Mouse (Mus musculus) lung, embryonic 16.5 days (tissue): ENCODE data around the gene Mprip. TPM values are rescaled to one million over a fixed set of nuclear protein-coding genes. Genes with fewer than 3 reads are reported as not detected.
"Not testable (repeated sequence)": the region's sequence is repeated elsewhere in the genome, so short reads cannot be mapped to it uniquely, and the experiment has no call there.

Experiments used
- ATAC-seq: fragments of 200-750 bp; cut with Nextera tagmentation; 2 replicates; pipeline ENCODE4 v1.8.0; 2017; ENCODE audit warnings: low read depth, mild to moderate bottlenecking, moderate library complexity
- H3K27ac ChIP-seq: fragments of 300-500 bp; sonication (generic); 2 replicates; pipeline ENCODE4 v1.5.1; 2014; ENCODE audit warnings: mild to moderate bottlenecking, control low read depth, low read length
- H3K27me3 ChIP-seq: fragments of 300-500 bp; sonication (generic); 2 replicates; pipeline ENCODE4 v1.6.1; 2014; ENCODE audit warnings: low read depth, low read length, mixed read lengths; ENCODE audit not compliant: control insufficient read depth, insufficient read depth
- H3K36me3 ChIP-seq: fragments of 300-500 bp; sonication (generic); 2 replicates; pipeline ENCODE4 v1.6.1; 2014; ENCODE audit warnings: low read length; ENCODE audit not compliant: control insufficient read depth, insufficient read depth
- H3K4me1 ChIP-seq: fragments of 300-500 bp; sonication (generic); replicated peaks from 2 replicates; pipeline ENCODE4 v1.6.1; 2014; ENCODE audit warnings: low read length, mixed read lengths; ENCODE audit not compliant: control insufficient read depth, insufficient read depth
- H3K4me2 ChIP-seq: fragments of 300-500 bp; sonication (generic); 2 replicates; pipeline ENCODE4 v1.6.1; 2014; ENCODE audit warnings: low read depth, low read length, control low read depth
- H3K4me3 ChIP-seq: fragments of 300-500 bp; sonication (generic); 2 replicates; pipeline ENCODE4 v1.5.1; 2014; ENCODE audit warnings: mild to moderate bottlenecking, low read length, control low read depth
- H3K9ac ChIP-seq: fragments of 300-500 bp; sonication (generic); 2 replicates; pipeline ENCODE4 v1.6.1; 2014; ENCODE audit warnings: low read length, control low read depth
- H3K9me3 ChIP-seq: fragments of 300-500 bp; sonication (generic); 2 replicates; pipeline ENCODE4 v1.6.1; 2016; ENCODE audit warnings: low read length; ENCODE audit not compliant: control insufficient read depth
- WGBS: fragments of 180-500 bp; shearing (Covaris S2); extraction: QIAGEN DNeasy Blood & Tissue Kit; methylation state at CpG from one replicate; pipeline ENCODE4 v1.1.7; 2014; 5-methylcytosine and 5-hydroxymethylcytosine counted together
- polyA plus RNA-seq: library from polyadenylated mRNA; unstranded; fragments of >200 nt; fragmentation: Nextera tagmentation; extraction: Ambion mirVana; gene quantifications from 2 replicates; pipeline ENCODE4 v1.2.1, GENCODE M21; 2015

The Mprip gene
- polyA plus RNA-seq, 1 experiment from 2014 or later, result 52.9 TPM

- Histone ChIP-seq H3K4me2 (no peak overlapping the region), H3K4me1 (peaks cover 51% of the 10 kb centered on the region), H3K36me3 (no peaks in the 10 kb centered on the region), H3K27ac (no peak overlapping the region), H3K4me3 (no peak overlapping the region), H3K9me3 (no peaks in the 10 kb centered on the region), H3K9ac (no peak overlapping the region), H3K27me3 (no peaks in the 10 kb centered on the region)
- 67% methylated on average over 4 of the region's 4 CpGs for WGBS
- no peak for ATAC-seq
Measured at GRCm38 (mm10) chr11:59717801-59718291, 56.7 kb downstream of the Mprip start.

GRCm38 (mm10) chr11:59719185-59719584 is 58.1 kb downstream of the Mprip start:
- Histone ChIP-seq H3K4me1 (peaks cover 42% of the 10 kb centered on the region), H3K9me3 (no peaks in the 10 kb centered on the region), H3K27me3 (no peaks in the 10 kb centered on the region), H3K9ac (no peak overlapping the region), H3K4me3 (no peak overlapping the region), H3K27ac (peak overlapping the region; percentile 56), H3K36me3 (no peaks in the 10 kb centered on the region), H3K4me2 (no peak overlapping the region)
- peak; percentile 39; the same call in 1 of the 2 replicates for ATAC-seq
- WGBS, result 44% methylated on average over 5 of the region's 5 CpGs

- no peak overlapping the region for H3K4me3 ChIP-seq
- 0 out of 2 replicates have a peak, but pooled peaks have one; percentile 18 for ATAC-seq
- H3K36me3 ChIP-seq, result no peaks in the 10 kb centered on the region
- no peak overlapping the region for H3K27ac ChIP-seq
- H3K9ac ChIP-seq, result no peak overlapping the region
- WGBS, result 17% methylated on average over 2 of the region's 2 CpGs
- H3K4me2 ChIP-seq, result no peak overlapping the region
- peaks cover 31% of the 10 kb centered on the region for H3K4me1 ChIP-seq
- no peaks in the 10 kb centered on the region for H3K27me3 ChIP-seq
- H3K9me3 ChIP-seq, result no peaks in the 10 kb centered on the region
Measured at GRCm38 (mm10) chr11:59721385-59721784, 60.3 kb downstream of the Mprip start.

- ATAC-seq, result no peak
- Histone ChIP-seq H3K4me2 (no peak overlapping the region), H3K27ac (no peak overlapping the region), H3K36me3 (peaks cover 10% of the 10 kb centered on the region), H3K4me3 (no peak overlapping the region), H3K4me1 (peaks cover 7% of the 10 kb centered on the region), H3K9me3 (no peaks in the 10 kb centered on the region), H3K9ac (no peak overlapping the region), H3K27me3 (no peaks in the 10 kb centered on the region)
- WGBS, result 66% methylated on average over 3 of the region's 3 CpGs
Measured at GRCm38 (mm10) chr11:59727204-59727603, 66.1 kb downstream of the Mprip start.

- peaks cover 18% of the 10 kb centered on the region for H3K4me1 ChIP-seq
- no peak overlapping the region for H3K9ac ChIP-seq
- no peak for ATAC-seq
- H3K4me2 ChIP-seq, result no peak overlapping the region
- H3K9me3 ChIP-seq, result no peaks in the 10 kb centered on the region
- H3K36me3 ChIP-seq, result peaks cover 21% of the 10 kb centered on the region
- no peak overlapping the region for H3K4me3 ChIP-seq
- H3K27ac ChIP-seq, result peak overlapping the region; percentile 93
- 83% methylated on average over 3 of the region's 3 CpGs for WGBS
- no peaks in the 10 kb centered on the region for H3K27me3 ChIP-seq
Measured at GRCm38 (mm10) chr11:59731821-59732220, 70.7 kb downstream of the Mprip start.

- ATAC-seq, result peak; percentile 96
- H3K9me3 ChIP-seq, result no peaks in the 10 kb centered on the region
- H3K9ac ChIP-seq, result peak overlapping the region; percentile 48
- WGBS, result 55% methylated on average over 1 of the region's 1 CpGs
- peak overlapping the region; percentile 93 for H3K27ac ChIP-seq
- H3K4me3 ChIP-seq, result no peak overlapping the region
- peaks cover 18% of the 10 kb centered on the region for H3K4me1 ChIP-seq
- peaks cover 26% of the 10 kb centered on the region for H3K36me3 ChIP-seq
- H3K4me2 ChIP-seq, result no peak overlapping the region
- H3K27me3 ChIP-seq, result no peaks in the 10 kb centered on the region
Measured at GRCm38 (mm10) chr11:59732407-59733066, 71.4 kb downstream of the Mprip start.

GRCm38 (mm10) chr11:59733600-59733999 is 72.5 kb downstream of the Mprip start:
- H3K27ac ChIP-seq, H3K9ac ChIP-seq, ATAC-seq, H3K9me3 ChIP-seq, H3K4me3 ChIP-seq, H3K4me2 ChIP-seq, H3K27me3 ChIP-seq: not testable (repeated sequence)
- WGBS, result 81% methylated on average over 5 of the region's 5 CpGs
- peaks cover 29% of the 10 kb centered on the region for H3K36me3 ChIP-seq
- H3K4me1 ChIP-seq, result peaks cover 18% of the 10 kb centered on the region

- peaks cover 25% of the 10 kb centered on the region for H3K36me3 ChIP-seq
- H3K27ac ChIP-seq, result no peak overlapping the region
- no peak overlapping the region for H3K9ac ChIP-seq
- H3K4me2 ChIP-seq, result no peak overlapping the region
- H3K4me1 ChIP-seq, result peaks cover 18% of the 10 kb centered on the region
- no peaks in the 10 kb centered on the region for H3K27me3 ChIP-seq
- no peak for ATAC-seq
- H3K9me3 ChIP-seq, result no peaks in the 10 kb centered on the region
- 59% methylated on average over 1 of the region's 1 CpGs for WGBS
- H3K4me3 ChIP-seq, result no peak overlapping the region
Measured at GRCm38 (mm10) chr11:59734335-59734734, 73.2 kb downstream of the Mprip start.

GRCm38 (mm10) chr11:59735938-59736337 is 74.8 kb downstream of the Mprip start:
- H3K4me3 ChIP-seq, ATAC-seq, H3K4me2 ChIP-seq, H3K9me3 ChIP-seq, H3K27me3 ChIP-seq, H3K27ac ChIP-seq, H3K9ac ChIP-seq: not testable (repeated sequence)
- 84% methylated on average over 4 of the region's 4 CpGs for WGBS
- Histone ChIP-seq H3K36me3 (peaks cover 37% of the 10 kb centered on the region), H3K4me1 (peaks cover 18% of the 10 kb centered on the region)
